Mouse (Mus musculus): Measurements from ENCODE around the gene Zswim3.
A peak's percentile ranks its signal among the peaks of the same experiment; 100 is the strongest.

DNA sequence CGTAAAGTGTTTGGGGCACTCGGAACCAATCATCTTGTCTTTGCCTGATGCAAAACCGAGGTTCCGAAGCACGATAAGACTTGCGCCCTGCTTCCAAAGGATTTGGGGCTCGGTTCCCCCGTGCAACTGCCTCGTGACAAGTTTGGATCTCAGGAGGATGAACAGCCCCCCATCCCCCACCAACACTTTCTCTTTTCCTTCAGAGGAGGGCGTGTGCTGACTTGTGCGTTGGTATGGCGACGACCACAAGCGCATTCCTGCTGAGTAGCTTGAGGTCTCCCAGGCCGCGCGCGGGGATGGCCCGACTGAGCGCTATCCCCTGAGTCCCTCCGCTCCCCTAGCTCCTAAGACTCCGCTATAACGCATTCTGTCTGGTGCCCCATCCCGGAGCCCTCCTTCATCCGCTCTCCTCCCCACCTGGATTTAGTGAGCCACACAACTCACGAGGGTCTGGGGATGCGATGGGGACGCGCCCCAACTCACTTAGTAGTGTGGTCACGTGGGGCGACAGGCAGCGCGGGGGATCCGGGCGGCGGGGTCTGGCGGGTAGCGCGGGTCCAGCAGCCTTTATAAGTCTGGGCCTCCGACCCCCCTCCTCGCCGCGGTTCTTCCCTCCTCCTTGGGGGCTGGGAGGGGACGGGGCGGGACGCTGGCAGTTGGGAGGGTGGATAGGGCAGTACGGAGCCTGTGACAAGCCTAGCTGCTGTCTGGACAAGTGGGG lies 52.4 kb downstream of the Zswim3 start, which contains the start of gene Pltp:
- no peak for TF ChIP-seq HCFC1 (IDR thresholded peaks at IDR 0.05; ENCODE audit: borderline replicate concordance, insufficient read depth, low read length)
- no peak for TF ChIP-seq ZNF384 (IDR thresholded peaks at IDR 0.05; ENCODE audit: low read depth, low read length)
- TF ChIP-seq MAFK (IDR thresholded peaks at IDR 0.05; ENCODE audit: insufficient read depth, low read depth, low read length), result 0 out of 2 replicates have a peak, but pooled peaks have one; percentile 5
- TF ChIP-seq ZC3H11A (IDR thresholded peaks at IDR 0.05; ENCODE audit: borderline replicate concordance, low read depth, low read length), result no peak
- no peak for TF ChIP-seq CHD2 (IDR thresholded peaks at IDR 0.05; ENCODE audit: low read depth, low read length)
